Mouse (Mus musculus): ENCODE measurements around the gene Zfp691.

GRCm38 (mm10) chr4:119137313-119137712 is 36.7 kb downstream of the Zfp691 start:
- TF ChIP-seq CTCF (IDR thresholded peaks at IDR 0.05; ENCODE audit: low read depth) (no peak), EP300 (optimal IDR thresholded peaks at IDR 0.05) (no peak)

Data from stomach, postnatal 0 days (tissue).